ENCODE assay signal across 9 mouse cellular contexts in genomic region chr7:3180958-3181357, GRCm38 (mm10). TPM values are rescaled to one million over a fixed set of nuclear protein-coding genes. Genes with fewer than 3 reads are reported as not detected.
A peak's percentile ranks its signal among the peaks of the same experiment; 100 is the strongest.
ATAC-seq lines count a peak whose summit lies in the region.
"Had no signal": no experiment of that assay in that cellular context is flagged by ENCODE, and none has a peak within 500 bp of the region (broad histone marks: within the 10 kb centered on the region; RNA-seq: fewer than 3 reads in every experiment).

No protein-coding gene starts in this region.

- 0 out of 2 replicates have a peak, but pooled peaks have one; percentile 22 for ATAC-seq in common myeloid progenitor, adult 5-6 weeks (replicated peaks; ENCODE audit: low read depth, poor library complexity, severe bottlenecking)
- ATAC-seq in erythroid progenitor cell, adult 5-6 weeks (replicated peaks; ENCODE audit: low FRiP score, poor library complexity, severe bottlenecking), result peak; percentile 78
- 0 out of 4 replicates have a peak, but pooled peaks have one; percentile 7 to 32 for ATAC-seq in hematopoietic stem cell, adult 5-6 weeks (replicated peaks in 1 of 2; ENCODE audit: insufficient read depth in 1 of 2, low FRiP score in 2 of 2, low TSS enrichment in 1 of 2, low read depth in 1 of 2, poor library complexity in 2 of 2, severe bottlenecking in 2 of 2)
- ATAC-seq in megakaryocyte progenitor cell, adult 5-6 weeks (replicated peaks; ENCODE audit: poor library complexity), result peak; percentile 29; the same call in 1 of the 2 replicates
- 0 out of 2 replicates have a peak, but pooled peaks have one; percentile 30 for ATAC-seq in neutrophil, adult 5-6 weeks (ENCODE audit: extremely low read depth, insufficient number of reproducible peaks, low FRiP score, poor library complexity, severe bottlenecking)

RNA-seq across cellular contexts. Expression of gene AU018091, which starts 12.0 kb away (rescaled TPM):
- total RNA-seq in common myeloid progenitor, adult 5-6 weeks (2017), result not detected in 2 replicates
- total RNA-seq in erythroid progenitor cell, adult 5-6 weeks (2015; ENCODE audit: low replicate concordance), result not detected in 2 replicates
- total RNA-seq in erythroid progenitor cell, adult 5-6 weeks (2017; ENCODE audit: low replicate concordance), result not detected in 2 replicates
- not detected in 2 replicates for total RNA-seq in hematopoietic stem cell, adult 5-6 weeks (2017)
- not detected in 2 replicates for total RNA-seq in megakaryocyte progenitor cell, adult 5-6 weeks (2015)
- not detected in 2 replicates for total RNA-seq in megakaryocyte progenitor cell, adult 5-6 weeks (2017)
- 0.12 TPM in 1 of 2 replicates, not detected in the other for total RNA-seq in neutrophil, adult 5-6 weeks (2017)
- total RNA-seq: adrenal gland, adult 18-20 months; adrenal gland, adult 8-10 months; adrenal gland, postnatal 14 days; adrenal gland, postnatal 36 days had no signal

Comparison
In these comparisons a context has a peak if more than half of its experiments do, and no peak if none do; other contexts are left out.
1. Peak in every context shown above with its lines: ATAC-seq.
2. ATAC-seq: peak in every context shown above with its lines; median percentile 78 in erythroid progenitor cell, adult 5-6 weeks; 30 in neutrophil, adult 5-6 weeks; 29 in megakaryocyte progenitor cell, adult 5-6 weeks; 22 in common myeloid progenitor, adult 5-6 weeks; 20 in hematopoietic stem cell, adult 5-6 weeks.